In the genomic region with DNA sequence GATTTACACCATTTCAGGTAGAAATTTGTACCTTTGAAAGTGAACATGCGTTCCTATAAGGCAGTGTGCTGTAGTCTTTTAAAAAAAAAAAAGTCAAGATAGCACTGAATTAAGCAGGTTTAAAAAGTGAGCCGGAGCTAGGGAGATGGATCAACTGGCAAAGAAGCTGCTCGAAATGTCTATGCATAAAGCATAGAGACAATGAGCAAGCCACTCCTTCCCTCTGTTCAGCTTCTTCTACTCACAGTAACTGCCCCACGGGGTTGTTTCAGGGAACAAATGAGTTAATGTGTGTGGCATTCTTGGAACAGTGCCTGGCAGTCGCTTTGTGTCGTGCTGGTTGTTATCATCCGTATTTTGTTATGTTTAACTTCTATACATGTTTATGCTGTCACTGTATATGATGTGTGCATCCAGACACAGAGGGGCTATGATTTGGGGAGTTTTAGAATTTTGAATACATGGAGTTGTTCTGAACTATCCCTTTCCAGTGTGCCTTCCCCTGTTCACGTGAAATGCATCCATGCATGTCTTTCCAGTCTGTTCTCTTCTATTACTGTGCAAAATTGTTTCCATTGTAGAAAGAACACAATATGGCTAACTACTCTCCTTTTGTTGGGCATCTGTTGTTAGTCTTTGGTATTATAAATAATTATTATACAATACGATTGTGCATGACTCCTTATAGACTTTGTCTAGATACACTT, we compare ENCODE assay signal across 14 mouse cellular contexts.
DNase-seq lines count a peak whose midpoint lies in the region; ATAC-seq lines count a peak whose summit lies in the region.
"Had no signal": no experiment of that assay in that cellular context is flagged by ENCODE, and none has a peak within 500 bp of the region (broad histone marks: within the 10 kb centered on the region; RNA-seq: fewer than 3 reads in every experiment).

No protein-coding gene starts in this region.

- no peaks in the 10 kb centered on the region for H3K36me3 ChIP-seq in forebrain, embryonic 14.5 days (ENCODE audit: control insufficient read depth, insufficient read depth, low read length)
- no peaks in the 10 kb centered on the region for H3K36me3 ChIP-seq in forebrain, embryonic 12.5 days (replicated peaks)
- H3K36me3 ChIP-seq: liver, embryonic 12.5 days; neural tube, embryonic 12.5 days had no signal

- H3K9ac ChIP-seq in forebrain, embryonic 14.5 days (ENCODE audit: low read length) = no peak overlapping the region
- no peak overlapping the region for H3K9ac ChIP-seq in forebrain, embryonic 12.5 days
- H3K9ac ChIP-seq: liver, embryonic 12.5 days; neural tube, embryonic 12.5 days had no signal

- H3K4me3 ChIP-seq in forebrain, embryonic 14.5 days (ENCODE audit: low read depth, low read length) = no peak overlapping the region
- H3K4me3 ChIP-seq in forebrain, embryonic 12.5 days (replicated peaks) = no peak overlapping the region
- H3K4me3 ChIP-seq: liver, embryonic 12.5 days; neural tube, embryonic 12.5 days had no signal

- H3K27me3 ChIP-seq in forebrain, embryonic 14.5 days (replicated peaks; ENCODE audit: control insufficient read depth, insufficient read depth, low read length) = no peaks in the 10 kb centered on the region
- H3K27me3 ChIP-seq in forebrain, embryonic 12.5 days = no peaks in the 10 kb centered on the region; the same call in 1 of the 2 replicates
- H3K27me3 ChIP-seq: liver, embryonic 12.5 days; neural tube, embryonic 12.5 days had no signal

- H3K4me1 ChIP-seq in forebrain, embryonic 14.5 days (ENCODE audit: control insufficient read depth, insufficient read depth, low read length) = peaks cover 5% of the 10 kb centered on the region; the same call in 1 of the 2 replicates
- no peaks in the 10 kb centered on the region for H3K4me1 ChIP-seq in forebrain, embryonic 12.5 days
- H3K4me1 ChIP-seq: liver, embryonic 12.5 days had no signal

- peak; percentile 44 for DNase-seq in forebrain, embryonic 14.5 days (ENCODE audit: low spot score)
- peak; percentile 55 for DNase-seq in left cerebral cortex, postnatal 4 days
- DNase-seq in left cerebral cortex, postnatal 10 days (ENCODE audit: extremely low spot score in 1 of 2, low spot score in 2 of 2) = no peak
- DNase-seq in 3T3-L1 (ENCODE audit: low read depth, low spot score) = peak; percentile 68
- peak; percentile 4 to 8 for DNase-seq in cerebellum, postnatal 25 days
- DNase-seq in ovary, postnatal 10 days (ENCODE audit: low spot score) = no peak
- DNase-seq in urinary bladder, adult 2 months (ENCODE audit: low spot score) = no peak
- DNase-seq: adrenal gland, adult 2 months; kidney, adult 11 months; right cerebral cortex, postnatal 25 days had no signal

- H3K9me3 ChIP-seq in forebrain, embryonic 14.5 days (replicated peaks; ENCODE audit: control insufficient read depth, low read length) = no peaks in the 10 kb centered on the region
- H3K9me3 ChIP-seq in forebrain, embryonic 12.5 days = no peaks in the 10 kb centered on the region
- H3K9me3 ChIP-seq: liver, embryonic 12.5 days; neural tube, embryonic 12.5 days had no signal

- no peak overlapping the region for H3K4me2 ChIP-seq in forebrain, embryonic 14.5 days (ENCODE audit: low read length)
- H3K4me2 ChIP-seq in forebrain, embryonic 12.5 days = no peak overlapping the region
- H3K4me2 ChIP-seq: heart, embryonic 11.5 days; liver, embryonic 12.5 days; neural tube, embryonic 12.5 days had no signal

- H3K27ac ChIP-seq in forebrain, embryonic 14.5 days (ENCODE audit: low read depth, low read length) = no peak overlapping the region
- no peak overlapping the region for H3K27ac ChIP-seq in forebrain, embryonic 12.5 days
- H3K27ac ChIP-seq: liver, embryonic 12.5 days; neural tube, embryonic 12.5 days had no signal

- 22% methylated on average over 9 of the region's 9 CpGs for WGBS in forebrain, embryonic 14.5 days
- WGBS in forebrain, embryonic 12.5 days = 52% methylated on average over 9 of the region's 9 CpGs

- intact Hi-C loops in left cerebral cortex, postnatal 4 days (cut with DNase I) = no loop called here
- intact Hi-C loops in left cerebral cortex, postnatal 10 days (cut with DNase I) = no loop called here

- 0 out of 2 replicates have a peak, but pooled peaks have one; percentile 29 for ATAC-seq in forebrain, embryonic 14.5 days
- ATAC-seq in forebrain, embryonic 12.5 days (ENCODE audit: low FRiP score) = no peak
- ATAC-seq: liver, embryonic 12.5 days had no signal

Comparison
In these comparisons a context has a peak if more than half of its experiments do, and no peak if none do; other contexts are left out.
1. DNase-seq: peak in forebrain, embryonic 14.5 days (single experiment), left cerebral cortex, postnatal 4 days (single experiment), 3T3-L1 (single experiment) and cerebellum, postnatal 25 days (2 of 2); none in left cerebral cortex, postnatal 10 days (0 of 2), ovary, postnatal 10 days (single experiment) and urinary bladder, adult 2 months (single experiment).